Mouse (Mus musculus) brain, embryonic 14.5 days (tissue): ENCODE results near the gene Gm136. TPM values are rescaled to one million over a fixed set of nuclear protein-coding genes. Genes with fewer than 3 reads are reported as not detected.
A peak's percentile ranks its signal among the peaks of the same experiment; 100 is the strongest.

ENCODE experiments used
- DNase-seq: peaks from one replicate; pipeline ENCODE4 v3.0.0-alpha.2; 2011; ENCODE audit warnings: low read depth
- CTCF ChIP-seq: fragments of 200-500 bp; IDR thresholded peaks from 2 replicates; pipeline ENCODE4 v1.5.1; 2012; ENCODE audit warnings: inconsistent platforms, mild to moderate bottlenecking, moderate library complexity, borderline replicate concordance; ENCODE audit not compliant: insufficient read depth, insufficient read length; ENCODE audit errors: extremely low read depth
- POLR2A ChIP-seq: fragments of 200-500 bp; IDR thresholded peaks from 2 replicates; pipeline ENCODE4 v1.6.1; 2012; ENCODE audit warnings: mild to moderate bottlenecking, inconsistent platforms, borderline replicate concordance; ENCODE audit not compliant: poor library complexity, insufficient read depth, insufficient read length, severe bottlenecking; ENCODE audit errors: extremely low read depth
- polyA plus RNA-seq: library from polyadenylated mRNA; depleted of rRNA; stranded (reverse); fragments of >200 nt; gene quantifications from 2 replicates; pipeline ENCODE4 v1.2.3, GENCODE M21; 2012; rRNA removed

Gm136 gene
- polyA plus RNA-seq, 1 experiment, result not detected

DNA sequence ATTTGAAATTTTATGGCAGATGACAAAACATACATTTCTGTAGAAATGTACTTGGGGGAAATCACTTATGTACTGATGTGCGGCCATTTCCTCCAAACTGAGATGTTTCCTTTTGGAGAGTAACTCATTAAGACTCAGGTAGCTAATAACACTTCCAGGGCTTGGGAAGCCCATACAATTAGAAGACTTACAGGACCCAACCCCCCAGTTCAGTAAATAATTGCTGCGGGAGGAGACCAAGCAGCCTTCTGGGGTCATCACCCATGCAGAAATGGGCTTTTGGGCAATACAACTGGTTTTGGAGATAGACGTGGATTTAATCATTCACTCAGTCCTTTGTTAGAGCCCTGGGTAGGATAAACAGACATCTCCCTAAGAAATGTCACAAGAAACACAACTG, 48.8 kb downstream of the Gm136 start:
- no peak for DNase-seq
- TF ChIP-seq CTCF, result no peak
- no peak for TF ChIP-seq POLR2A

GRCm38 (mm10) chr4:34703029-34703428, 53.0 kb downstream of the Gm136 start:
- TF ChIP-seq CTCF (no peak), POLR2A (no peak)
- DNase-seq, result no peak

- TF ChIP-seq POLR2A (no peak), CTCF (no peak)
- DNase-seq, result no peak
Observed at GRCm38 (mm10) chr4:34702231-34702630, 53.8 kb downstream of the Gm136 start.

DNA sequence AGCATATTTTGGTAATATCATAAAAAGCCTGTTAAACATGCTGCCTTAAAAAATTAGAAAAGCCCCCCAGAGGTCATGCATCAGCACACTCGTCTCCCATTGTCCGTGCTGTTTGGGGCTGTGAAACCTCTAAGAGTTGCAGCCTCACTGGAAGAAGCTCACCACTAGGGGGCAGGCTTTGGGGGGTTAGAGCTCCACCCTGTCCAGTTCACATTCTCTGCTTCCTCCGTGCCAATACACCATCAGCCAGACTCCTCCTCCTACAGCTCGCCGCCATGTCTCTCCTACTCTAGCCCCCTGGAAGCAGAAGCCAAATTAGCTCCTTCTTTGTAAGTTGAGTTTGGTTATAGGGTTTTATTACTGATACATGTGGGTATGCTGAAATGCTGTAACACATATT, 54.5 kb downstream of the Gm136 start:
- TF ChIP-seq CTCF (peak; percentile 60), POLR2A (no peak)
- DNase-seq, result peak; percentile 66

Other genes with a start within 250 kb of the Gm136 start
- gene Akirin2, start 205.3 kb downstream of the Gm136 start, polyA plus RNA-seq, result 139 and 159 TPM in 2 replicates
- 58.8 and 62.7 TPM in 2 replicates for gene Orc3, start 141.3 kb downstream of the Gm136 start, polyA plus RNA-seq
- gene Rars2, start 141.3 kb downstream of the Gm136 start, polyA plus RNA-seq, result 27.3 and 36.0 TPM in 2 replicates
- gene Slc35a1, start 68.8 kb downstream of the Gm136 start, polyA plus RNA-seq, result 21.4 and 27.0 TPM in 2 replicates
- gene Cfap206, start 26.1 kb downstream of the Gm136 start, polyA plus RNA-seq, result 1.6 and 2.8 TPM in 2 replicates
- 19.8 and 22.8 TPM in 2 replicates for gene Smim8, start 22.2 kb upstream of the Gm136 start, polyA plus RNA-seq
- gene Zfp292, start 126.7 kb upstream of the Gm136 start, polyA plus RNA-seq, result 16.2 and 23.1 TPM in 2 replicates
- 0.11 TPM in 1 of 2 replicates, not detected in the other for gene Cga, start 137.5 kb upstream of the Gm136 start, polyA plus RNA-seq